Mouse (Mus musculus) ES-Bruce4 (cell line): Measurements from ENCODE around the gene Sorbs2. TPM values are rescaled to one million over a fixed set of nuclear protein-coding genes. Genes with fewer than 3 reads are reported as not detected.

Source experiments
- H3K27ac ChIP-seq: 2 replicates; pipeline ENCODE4 v1.5.1; 2012; ENCODE audit warnings: low read length, inconsistent platforms; ENCODE audit not compliant: insufficient read depth
- H3K27me3 ChIP-seq: 2 replicates; pipeline ENCODE4 v1.6.1; 2012; ENCODE audit warnings: mild to moderate bottlenecking, low read length, inconsistent platforms; ENCODE audit not compliant: control insufficient read depth, poor library complexity, insufficient read depth, severe bottlenecking
- H3K36me3 ChIP-seq: 2 replicates; pipeline ENCODE4 v1.6.1; 2012; ENCODE audit warnings: inconsistent platforms, mild to moderate bottlenecking, low read length, moderate library complexity; ENCODE audit not compliant: control insufficient read depth, poor library complexity, insufficient read depth, severe bottlenecking
- H3K4me1 ChIP-seq: one replicate; pipeline ENCODE4 v1.8.1; 2011; ENCODE audit warnings: low read length; ENCODE audit not compliant: control insufficient read depth, insufficient read depth
- H3K4me3 ChIP-seq: 2 replicates; pipeline ENCODE4 v1.5.1; 2011; ENCODE audit warnings: low read depth, mild to moderate bottlenecking, low read length
- H3K9ac ChIP-seq: 2 replicates; pipeline ENCODE4 v1.6.1; 2012; ENCODE audit warnings: low read depth, mild to moderate bottlenecking, inconsistent platforms; ENCODE audit not compliant: poor library complexity, severe bottlenecking
- H3K9me3 ChIP-seq: replicated peaks from 2 replicates; pipeline ENCODE4 v1.6.1; 2012; ENCODE audit warnings: mild to moderate bottlenecking, low read length, inconsistent platforms; ENCODE audit not compliant: control insufficient read depth, poor library complexity, insufficient read depth, severe bottlenecking
- CTCF ChIP-seq: IDR thresholded peaks from one replicate; pipeline ENCODE4 v1.8.1; 2011; ENCODE audit warnings: low read depth, low read length
- EP300 ChIP-seq: IDR thresholded peaks from 2 replicates; pipeline ENCODE4 v1.6.1; 2011; ENCODE audit warnings: low read depth, low read length; ENCODE audit not compliant: insufficient read depth
- POLR2A ChIP-seq: IDR thresholded peaks from one replicate; pipeline ENCODE4 v1.8.1; 2011; ENCODE audit warnings: low read length; ENCODE audit not compliant: insufficient read depth
- polyA plus RNA-seq: library from polyadenylated mRNA; stranded (reverse); fragments of >200 nt; gene quantifications from 2 replicates; pipeline ENCODE4 v1.2.4, GENCODE M21; 2011; ENCODE audit warnings: low read depth; ENCODE audit not compliant: missing spikeins, insufficient read depth, insufficient read length

The Sorbs2 gene
- polyA plus RNA-seq, 1 experiment: 3.5 TPM

- no peaks in the 10 kb centered on the region for H3K4me1 ChIP-seq
- H3K4me3 ChIP-seq: no peak overlapping the region
- no peak overlapping the region for H3K27ac ChIP-seq
- H3K27me3 ChIP-seq: no peaks in the 10 kb centered on the region
- H3K36me3 ChIP-seq: no peaks in the 10 kb centered on the region
- no peak overlapping the region for H3K9ac ChIP-seq
- no peaks in the 10 kb centered on the region for H3K9me3 ChIP-seq
- TF ChIP-seq POLR2A: no peak
- no peak for TF ChIP-seq EP300
- TF ChIP-seq CTCF: no peak
These were observed 158.6 kb downstream of the Sorbs2 start for GRCm38 (mm10) chr8:45666221-45666620.

GRCm38 (mm10) chr8:45673149-45673548 is 165.6 kb downstream of the Sorbs2 start:
- Histone ChIP-seq H3K36me3 (no peaks in the 10 kb centered on the region), H3K27me3 (no peaks in the 10 kb centered on the region), H3K9ac (no peak overlapping the region), H3K27ac (no peak overlapping the region), H3K4me3 (no peak overlapping the region), H3K4me1 (no peaks in the 10 kb centered on the region), H3K9me3 (no peaks in the 10 kb centered on the region)
- TF ChIP-seq CTCF (no peak), POLR2A (no peak), EP300 (no peak)

- TF ChIP-seq CTCF (no peak), EP300 (no peak), POLR2A (no peak)
- no peak overlapping the region for H3K9ac ChIP-seq
- no peaks in the 10 kb centered on the region for H3K27me3 ChIP-seq
- H3K36me3 ChIP-seq: no peaks in the 10 kb centered on the region
- H3K4me3 ChIP-seq: no peak overlapping the region
- no peaks in the 10 kb centered on the region for H3K4me1 ChIP-seq
- no peak overlapping the region for H3K27ac ChIP-seq
- peaks cover 5% of the 10 kb centered on the region for H3K9me3 ChIP-seq
These were observed 168.3 kb downstream of the Sorbs2 start for GRCm38 (mm10) chr8:45675821-45676279.

GRCm38 (mm10) chr8:45677114-45677853 is 169.7 kb downstream of the Sorbs2 start:
- TF ChIP-seq EP300 (no peak), CTCF (no peak), POLR2A (no peak)
- no peak overlapping the region for H3K27ac ChIP-seq
- H3K9ac ChIP-seq: no peak overlapping the region
- H3K4me1 ChIP-seq: no peaks in the 10 kb centered on the region
- peaks cover 5% of the 10 kb centered on the region for H3K9me3 ChIP-seq
- no peaks in the 10 kb centered on the region for H3K27me3 ChIP-seq
- no peak overlapping the region for H3K4me3 ChIP-seq
- H3K36me3 ChIP-seq: no peaks in the 10 kb centered on the region

GRCm38 (mm10) chr8:45677854-45678241 is 170.3 kb downstream of the Sorbs2 start:
- H3K27me3 ChIP-seq: no peaks in the 10 kb centered on the region
- H3K9me3 ChIP-seq: peaks cover 5% of the 10 kb centered on the region
- TF ChIP-seq POLR2A (no peak), EP300 (no peak), CTCF (no peak)
- H3K4me3 ChIP-seq: no peak overlapping the region
- no peaks in the 10 kb centered on the region for H3K4me1 ChIP-seq
- no peak overlapping the region for H3K9ac ChIP-seq
- no peak overlapping the region for H3K27ac ChIP-seq
- no peaks in the 10 kb centered on the region for H3K36me3 ChIP-seq

GRCm38 (mm10) chr8:45681171-45681570 is 173.6 kb downstream of the Sorbs2 start:
- no peaks in the 10 kb centered on the region for H3K36me3 ChIP-seq
- TF ChIP-seq POLR2A: no peak
- no peak for TF ChIP-seq CTCF
- no peak for TF ChIP-seq EP300

More at GRCm38 (mm10) chr8:45681171-45681570, 173.6 kb downstream of the Sorbs2 start:
- Histone ChIP-seq H3K9ac (no peak overlapping the region), H3K27ac (no peak overlapping the region), H3K4me1 (no peaks in the 10 kb centered on the region), H3K27me3 (no peaks in the 10 kb centered on the region), H3K4me3 (no peak overlapping the region), H3K9me3 (peaks cover 5% of the 10 kb centered on the region)
